Mouse (Mus musculus) heart, adult 8-10 months (tissue): ENCODE measurements around the gene Cdk5rap2. TPM values are rescaled to one million over a fixed set of nuclear protein-coding genes. Genes with fewer than 3 reads are reported as not detected.

ENCODE experiments used
- total RNA-seq, 4 experiments: library from RNA; stranded (reverse); gene quantifications; 2 replicates each; pipeline ENCODE4 v1.2.4; 2022

Cdk5rap2 gene
- total RNA-seq, 4 experiments from 2014 or later, result 4.4 to 5.5 (median 5.0) TPM

Other genes starting within 250 kb of the Cdk5rap2 start
- gene Megf9, start 124.6 kb upstream of the Cdk5rap2 start, total RNA-seq, result 10 to 100 TPM in 3 of 4 experiments, 1 to 10 TPM in 1; 8.7 to 13.5 (median 12.8) TPM